Mouse (Mus musculus) limb, embryonic 14.5 days (tissue): ENCODE measurements around the gene Rft1. TPM values are rescaled to one million over a fixed set of nuclear protein-coding genes. Genes with fewer than 3 reads are reported as not detected.

Experiments used
- ATAC-seq: fragments of 200-750 bp; cut with Nextera tagmentation; 2 replicates; pipeline ENCODE4 v1.8.0; 2017; ENCODE audit warnings: low read depth, moderate number of reproducible peaks, moderate TSS enrichment; ENCODE audit not compliant: low FRiP score
- DNase-seq: peaks from one replicate; pipeline ENCODE4 v3.0.0-alpha.2; 2015; ENCODE audit warnings: low spot score
- H3K27ac ChIP-seq: fragments of 300-500 bp; sonication (generic); replicated peaks from 2 replicates; pipeline ENCODE4 v1.5.1; 2014; ENCODE audit warnings: low read depth, mild to moderate bottlenecking, low read length, moderate library complexity, mixed read lengths
- H3K27me3 ChIP-seq: fragments of 300-500 bp; sonication (generic); 2 replicates; pipeline ENCODE4 v1.6.1; 2014; ENCODE audit warnings: low read length, mixed read lengths; ENCODE audit not compliant: control insufficient read depth, insufficient read depth
- H3K36me3 ChIP-seq: fragments of 300-500 bp; sonication (generic); 2 replicates; pipeline ENCODE4 v1.6.1; 2014; ENCODE audit warnings: mild to moderate bottlenecking, low read length, moderate library complexity, mixed read lengths; ENCODE audit not compliant: control insufficient read depth, insufficient read depth
- H3K4me1 ChIP-seq: fragments of 300-500 bp; sonication (generic); 2 replicates; pipeline ENCODE4 v1.6.1; 2014; ENCODE audit warnings: antibody characterized with exemption, low read length, mixed read lengths; ENCODE audit not compliant: control insufficient read depth, insufficient read depth
- H3K4me2 ChIP-seq: fragments of 300-500 bp; sonication (generic); replicated peaks from 2 replicates; pipeline ENCODE4 v1.6.1; 2014; ENCODE audit warnings: low read depth, mild to moderate bottlenecking, low read length, moderate library complexity; ENCODE audit not compliant: severe bottlenecking
- H3K4me3 ChIP-seq: fragments of 300-500 bp; sonication (generic); replicated peaks from 2 replicates; pipeline ENCODE4 v1.5.1; 2014; ENCODE audit warnings: low read length
- H3K9ac ChIP-seq: fragments of 300-500 bp; sonication (generic); 2 replicates; pipeline ENCODE4 v1.6.1; 2014; ENCODE audit warnings: mild to moderate bottlenecking, low read depth, low read length, moderate library complexity; ENCODE audit not compliant: severe bottlenecking
- H3K9me3 ChIP-seq: fragments of 300-500 bp; sonication (generic); 2 replicates; pipeline ENCODE4 v1.6.1; 2016; ENCODE audit warnings: low read length; ENCODE audit not compliant: control insufficient read depth
- POLR2A ChIP-seq: fragments of 200-500 bp; IDR thresholded peaks from 2 replicates; pipeline ENCODE4 v1.8.0; 2012; ENCODE audit warnings: inconsistent platforms, mild to moderate bottlenecking, moderate library complexity, borderline replicate concordance; ENCODE audit not compliant: insufficient read depth, insufficient read length; ENCODE audit errors: extremely low read depth
- WGBS: fragments of 180-500 bp; shearing (Covaris S2); extraction: QIAGEN DNeasy Blood & Tissue Kit; methylation state at CpG from one replicate; pipeline ENCODE4 v1.1.7; 2014; 5-methylcytosine and 5-hydroxymethylcytosine counted together
- polyA plus RNA-seq, 2 experiments: library from polyadenylated mRNA; depleted of rRNA in 1 of 2; stranded (reverse) in 1 of 2; unstranded in 1 of 2; fragments of >200 nt; fragmentation: Nextera tagmentation in 1 of 2; extraction: Ambion mirVana in 1 of 2; gene quantifications; 2 replicates each; pipeline versions ENCODE4 v1.2.1 to v1.2.3; 2012 to 2014

Gene Rft1
- polyA plus RNA-seq, 2 experiments: 15.4 to 21.3 TPM

GRCm38 (mm10) chr14:30650969-30651368 is 3.2 kb upstream of the Rft1 start:
- DNase-seq: peak; percentile 9
- no peak for ATAC-seq
- WGBS: 32% methylated on average over 4 of the region's 4 CpGs

DNA sequence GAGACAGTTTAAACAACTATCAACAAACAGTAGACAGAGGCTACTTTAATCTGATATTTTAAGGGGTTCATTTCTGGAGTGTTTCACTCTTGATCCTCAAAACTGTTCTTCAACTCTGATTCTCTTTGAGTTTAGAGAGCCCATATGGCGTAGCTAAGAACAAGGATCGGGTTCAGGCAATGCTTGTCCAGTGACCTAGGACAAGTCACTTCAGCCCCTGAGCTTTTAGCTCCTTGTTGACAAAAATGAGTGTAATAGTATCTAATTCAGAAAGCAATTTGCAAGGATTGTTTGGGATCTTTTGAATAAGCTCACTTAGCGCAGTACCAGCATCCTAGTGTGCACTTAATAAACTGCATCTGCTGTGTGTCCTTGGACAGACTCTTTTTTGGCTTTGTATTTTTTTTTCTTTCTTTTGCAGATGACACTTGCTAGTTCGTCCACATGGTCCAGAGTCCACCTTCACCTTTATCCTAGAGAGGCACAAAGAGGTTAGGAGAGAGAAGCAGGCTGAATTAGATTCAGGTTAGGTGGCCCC is 600 bp downstream of the Rft1 start:
- DNase-seq: no peak
- H3K27ac ChIP-seq: peak overlapping the region; percentile 88
- H3K9ac ChIP-seq: peak overlapping the region; percentile 98
- peaks cover 16% of the 10 kb centered on the region for H3K36me3 ChIP-seq
- H3K4me3 ChIP-seq: peak overlapping the region; percentile 85
- no peak for TF ChIP-seq POLR2A
- WGBS: 43% methylated on average over 4 of the region's 4 CpGs
- ATAC-seq: 0 out of 2 replicates have a peak, but pooled peaks have one; percentile 7
- H3K4me1 ChIP-seq: peaks cover 4% of the 10 kb centered on the region
- peak overlapping the region; percentile 52 for H3K4me2 ChIP-seq
- no peaks in the 10 kb centered on the region for H3K9me3 ChIP-seq
- H3K27me3 ChIP-seq: no peaks in the 10 kb centered on the region

More at GRCm38 (mm10) chr14:30650969-30651368, 3.2 kb upstream of the Rft1 start:
- Histone ChIP-seq H3K27me3 (no peaks in the 10 kb centered on the region), H3K27ac (no peak overlapping the region), H3K4me1 (peaks cover 4% of the 10 kb centered on the region), H3K36me3 (no peaks in the 10 kb centered on the region), H3K4me2 (no peak overlapping the region), H3K9ac (no peak overlapping the region), H3K4me3 (no peak overlapping the region), H3K9me3 (no peaks in the 10 kb centered on the region)
- TF ChIP-seq POLR2A: no peak

DNA sequence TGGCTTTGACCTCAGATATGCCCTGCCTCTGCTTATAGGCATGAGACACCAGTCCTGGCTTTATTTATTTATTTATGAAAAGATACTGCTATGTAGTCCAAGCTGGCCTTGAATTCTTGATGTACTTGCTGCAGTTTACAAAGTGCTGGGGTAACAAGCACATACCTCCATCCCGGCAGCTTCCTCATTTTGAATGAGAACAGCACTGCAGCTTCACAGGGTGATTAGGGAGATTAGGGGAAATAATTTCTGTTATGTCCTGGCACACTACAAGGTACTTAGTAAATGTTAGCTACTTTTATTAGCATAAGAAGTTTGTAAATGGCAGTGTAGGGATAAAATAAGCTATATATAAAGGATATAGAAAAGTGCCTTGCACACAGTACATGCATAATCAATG is 1.4 kb downstream of the Rft1 start:
- H3K36me3 ChIP-seq: peaks cover 23% of the 10 kb centered on the region
- WGBS: 91% methylated on average over 1 of the region's 1 CpGs
- ATAC-seq: no peak
- TF ChIP-seq POLR2A: no peak
- no peak for DNase-seq
- no peak overlapping the region for H3K4me3 ChIP-seq
- H3K27me3 ChIP-seq: no peaks in the 10 kb centered on the region
- H3K27ac ChIP-seq: no peak overlapping the region
- no peak overlapping the region for H3K9ac ChIP-seq
- H3K4me2 ChIP-seq: no peak overlapping the region
- peaks cover 4% of the 10 kb centered on the region for H3K4me1 ChIP-seq
- H3K9me3 ChIP-seq: no peaks in the 10 kb centered on the region

DNA sequence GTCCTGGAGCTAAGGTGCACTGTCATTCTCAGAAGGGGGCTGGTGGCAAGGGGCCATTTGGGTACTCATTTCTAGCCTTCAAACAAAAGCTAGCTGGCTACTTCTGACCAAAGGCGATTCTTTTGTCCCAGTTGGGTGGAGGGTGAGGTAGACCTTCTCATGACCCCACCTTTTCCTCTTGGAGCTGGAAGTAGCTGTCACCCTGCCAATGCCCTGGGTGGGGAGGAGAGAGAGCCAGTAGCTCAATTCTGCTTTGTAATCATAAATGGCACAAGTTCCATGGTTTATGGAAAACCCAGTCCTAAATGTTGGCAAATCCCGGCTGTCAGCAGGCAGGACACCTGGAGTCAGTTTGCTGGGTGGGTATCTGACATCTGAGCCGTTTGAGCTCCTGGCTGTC is 11.9 kb downstream of the Rft1 start:
- H3K27me3 ChIP-seq: no peaks in the 10 kb centered on the region
- DNase-seq: no peak
- H3K4me3 ChIP-seq: no peak overlapping the region
- H3K27ac ChIP-seq: no peak overlapping the region
- no peak for ATAC-seq
- no peaks in the 10 kb centered on the region for H3K9me3 ChIP-seq
- 70% methylated on average over 3 of the region's 3 CpGs for WGBS
- H3K9ac ChIP-seq: no peak overlapping the region
- no peaks in the 10 kb centered on the region for H3K4me1 ChIP-seq
- no peak for TF ChIP-seq POLR2A
- H3K36me3 ChIP-seq: peaks cover 67% of the 10 kb centered on the region
- no peak overlapping the region for H3K4me2 ChIP-seq

- H3K4me1 ChIP-seq: no peaks in the 10 kb centered on the region
- TF ChIP-seq POLR2A: no peak
- DNase-seq (no peak), ATAC-seq (no peak)
- no peak overlapping the region for H3K27ac ChIP-seq
- H3K9ac ChIP-seq: no peak overlapping the region
- WGBS: 89% methylated on average over 4 of the region's 4 CpGs
- peaks cover 66% of the 10 kb centered on the region for H3K36me3 ChIP-seq
- no peak overlapping the region for H3K4me3 ChIP-seq
- no peaks in the 10 kb centered on the region for H3K9me3 ChIP-seq
- no peak overlapping the region for H3K4me2 ChIP-seq
- H3K27me3 ChIP-seq: no peaks in the 10 kb centered on the region
Observed at GRCm38 (mm10) chr14:30666604-30667003, 12.4 kb downstream of the Rft1 start.
